Mouse (Mus musculus) neural tube, embryonic 11.5 days (tissue): ENCODE results near the gene Sept9. TPM values are rescaled to one million over a fixed set of nuclear protein-coding genes. Genes with fewer than 3 reads are reported as not detected.
A peak's percentile ranks its signal among the peaks of the same experiment; 100 is the strongest.

Source experiments
- ATAC-seq: fragments of 200-750 bp; cut with Nextera tagmentation; 2 replicates; pipeline ENCODE4 v1.8.0; 2017; ENCODE audit warnings: moderate number of reproducible peaks, mild to moderate bottlenecking, moderate TSS enrichment, moderate library complexity; ENCODE audit not compliant: insufficient read depth, low FRiP score, low TSS enrichment
- DNase-seq: peaks from one replicate; pipeline ENCODE4 v3.0.0-alpha.2; 2015; ENCODE audit warnings: low spot score
- H3K27ac ChIP-seq: fragments of 300-500 bp; sonication (generic); 2 replicates; pipeline ENCODE4 v1.5.1; 2014; ENCODE audit warnings: low read depth, mild to moderate bottlenecking, low read length
- H3K27me3 ChIP-seq: fragments of 300-500 bp; sonication (generic); 2 replicates; pipeline ENCODE4 v1.6.1; 2014; ENCODE audit warnings: mild to moderate bottlenecking, low read length, mixed read lengths; ENCODE audit not compliant: control insufficient read depth, insufficient read depth
- H3K36me3 ChIP-seq: fragments of 300-500 bp; sonication (generic); 2 replicates; pipeline ENCODE4 v1.6.1; 2014; ENCODE audit warnings: mild to moderate bottlenecking, low read length, moderate library complexity, mixed read lengths; ENCODE audit not compliant: control insufficient read depth, insufficient read depth
- H3K4me1 ChIP-seq: fragments of 300-500 bp; sonication (generic); 2 replicates; pipeline ENCODE4 v1.6.1; 2014; ENCODE audit warnings: low read length, mixed read lengths; ENCODE audit not compliant: control insufficient read depth, insufficient read depth
- H3K4me2 ChIP-seq: fragments of 300-500 bp; sonication (generic); 2 replicates; pipeline ENCODE4 v1.6.1; 2014; ENCODE audit warnings: low read depth, mild to moderate bottlenecking, moderate library complexity
- H3K4me3 ChIP-seq: fragments of 300-500 bp; sonication (generic); 2 replicates; pipeline ENCODE4 v1.5.1; 2014; ENCODE audit warnings: low read depth, low read length
- H3K9ac ChIP-seq: fragments of 300-500 bp; sonication (generic); 2 replicates; pipeline ENCODE4 v1.6.1; 2014; ENCODE audit warnings: mild to moderate bottlenecking, low read length
- H3K9me3 ChIP-seq: fragments of 300-500 bp; sonication (generic); 2 replicates; pipeline ENCODE4 v1.6.1; 2016; ENCODE audit warnings: low read length; ENCODE audit not compliant: control insufficient read depth
- WGBS: fragments of 180-500 bp; shearing (Covaris S2); extraction: QIAGEN DNeasy Blood & Tissue Kit; methylation state at CpG from one replicate; pipeline ENCODE4 v1.1.7; 2014; 5-methylcytosine and 5-hydroxymethylcytosine counted together
- polyA plus RNA-seq: library from polyadenylated mRNA; unstranded; fragments of >200 nt; fragmentation: Nextera tagmentation; extraction: Ambion mirVana; gene quantifications from 2 replicates; pipeline ENCODE4 v1.2.1, GENCODE M21; 2014

Gene Sept9
- polyA plus RNA-seq, 1 experiment from 2014 or later: 183 TPM

GRCm38 (mm10) chr11:117232886-117233458 lies 33.5 kb downstream of the Sept9 start:
- Histone ChIP-seq H3K4me1 (peaks cover 12% of the 10 kb centered on the region; the same call in 1 of the 2 replicates), H3K9me3 (no peaks in the 10 kb centered on the region), H3K27ac (no peak overlapping the region), H3K9ac (no peak overlapping the region), H3K27me3 (no peaks in the 10 kb centered on the region), H3K4me2 (peak overlapping the region; percentile 5; the same call in 1 of the 2 replicates), H3K4me3 (no peak overlapping the region), H3K36me3 (no peaks in the 10 kb centered on the region)
- ATAC-seq: no peak
- no peak for DNase-seq
- 60% methylated on average over 10 of the region's 10 CpGs for WGBS

GRCm38 (mm10) chr11:117233818-117234217 lies 34.4 kb downstream of the Sept9 start:
- Histone ChIP-seq H3K27me3 (no peaks in the 10 kb centered on the region), H3K9ac (peak overlapping the region; percentile 22; the same call in 1 of the 2 replicates), H3K4me3 (no peak overlapping the region), H3K27ac (no peak overlapping the region), H3K4me1 (peaks cover 12% of the 10 kb centered on the region; the same call in 1 of the 2 replicates), H3K9me3 (no peaks in the 10 kb centered on the region), H3K4me2 (no peak overlapping the region), H3K36me3 (no peaks in the 10 kb centered on the region)
- DNase-seq: no peak
- WGBS: 60% methylated on average over 8 of the region's 8 CpGs
- ATAC-seq: no peak

GRCm38 (mm10) chr11:117235086-117235897 lies 35.8 kb downstream of the Sept9 start:
- Histone ChIP-seq H3K4me3 (no peak overlapping the region), H3K4me2 (no peak overlapping the region), H3K27me3 (no peaks in the 10 kb centered on the region), H3K4me1 (peaks cover 12% of the 10 kb centered on the region; the same call in 1 of the 2 replicates), H3K9me3 (no peaks in the 10 kb centered on the region), H3K36me3 (no peaks in the 10 kb centered on the region), H3K9ac (peak overlapping the region; percentile 18; the same call in 1 of the 2 replicates), H3K27ac (no peak overlapping the region)
- DNase-seq: no peak
- WGBS: 61% methylated on average over 12 of the region's 12 CpGs
- no peak for ATAC-seq

GRCm38 (mm10) chr11:117235898-117236459 lies 36.5 kb downstream of the Sept9 start:
- H3K4me1 ChIP-seq: peaks cover 12% of the 10 kb centered on the region; the same call in 1 of the 2 replicates
- peak; percentile 33 for DNase-seq
- no peak for ATAC-seq
- H3K9me3 ChIP-seq: no peaks in the 10 kb centered on the region
- no peaks in the 10 kb centered on the region for H3K36me3 ChIP-seq
- H3K4me2 ChIP-seq: no peak overlapping the region
- H3K9ac ChIP-seq: no peak overlapping the region
- 25% methylated on average over 9 of the region's 9 CpGs for WGBS
- H3K4me3 ChIP-seq: no peak overlapping the region
- no peak overlapping the region for H3K27ac ChIP-seq
- no peaks in the 10 kb centered on the region for H3K27me3 ChIP-seq

GRCm38 (mm10) chr11:117238169-117238568 lies 38.7 kb downstream of the Sept9 start:
- ATAC-seq: no peak; the same call in 1 of the 2 replicates
- no peak overlapping the region for H3K27ac ChIP-seq

GRCm38 (mm10) chr11:117239617-117240016 lies 40.2 kb downstream of the Sept9 start:
- no peaks in the 10 kb centered on the region for H3K36me3 ChIP-seq
- no peak for DNase-seq
- no peak for ATAC-seq
- 83% methylated on average over 6 of the region's 6 CpGs for WGBS
- H3K27me3 ChIP-seq: no peaks in the 10 kb centered on the region
- peaks cover 9% of the 10 kb centered on the region; the same call in 1 of the 2 replicates for H3K4me1 ChIP-seq
- H3K9me3 ChIP-seq: no peaks in the 10 kb centered on the region
- H3K9ac ChIP-seq: no peak overlapping the region
- no peak overlapping the region for H3K4me2 ChIP-seq
- H3K27ac ChIP-seq: no peak overlapping the region
- no peak overlapping the region for H3K4me3 ChIP-seq

More at GRCm38 (mm10) chr11:117238169-117238568, 38.7 kb downstream of the Sept9 start:
- peaks cover 12% of the 10 kb centered on the region; the same call in 1 of the 2 replicates for H3K4me1 ChIP-seq
- no peak overlapping the region for H3K4me3 ChIP-seq
- H3K9ac ChIP-seq: no peak overlapping the region
- WGBS: 2% methylated on average over 4 of the region's 4 CpGs
- no peaks in the 10 kb centered on the region for H3K9me3 ChIP-seq
- no peaks in the 10 kb centered on the region for H3K36me3 ChIP-seq
- no peak overlapping the region for H3K4me2 ChIP-seq
- peak; percentile 93 for DNase-seq
- H3K27me3 ChIP-seq: no peaks in the 10 kb centered on the region

GRCm38 (mm10) chr11:117240322-117240721 lies 40.9 kb downstream of the Sept9 start:
- Histone ChIP-seq H3K9ac (no peak overlapping the region), H3K4me1 (peaks cover 5% of the 10 kb centered on the region; the same call in 1 of the 2 replicates), H3K4me3 (no peak overlapping the region), H3K27ac (no peak overlapping the region), H3K9me3 (no peaks in the 10 kb centered on the region), H3K27me3 (no peaks in the 10 kb centered on the region), H3K36me3 (no peaks in the 10 kb centered on the region), H3K4me2 (no peak overlapping the region)
- DNase-seq (no peak), ATAC-seq (no peak)
- 83% methylated on average over 9 of the region's 9 CpGs for WGBS

- H3K27me3 ChIP-seq: no peaks in the 10 kb centered on the region
- H3K36me3 ChIP-seq: no peaks in the 10 kb centered on the region
- H3K9ac ChIP-seq: no peak overlapping the region
- H3K27ac ChIP-seq: no peak overlapping the region
- ATAC-seq (no peak), DNase-seq (no peak)
- 88% methylated on average over 11 of the region's 11 CpGs for WGBS
- no peaks in the 10 kb centered on the region for H3K9me3 ChIP-seq
- H3K4me3 ChIP-seq: no peak overlapping the region
- H3K4me1 ChIP-seq: peaks cover under 1% of the 10 kb centered on the region; the same call in 1 of the 2 replicates
- H3K4me2 ChIP-seq: no peak overlapping the region
These were observed 41.6 kb downstream of the Sept9 start for GRCm38 (mm10) chr11:117240861-117241738.
